Mouse (Mus musculus): ENCODE results near the gene Spo11.
A peak's percentile ranks its signal among the peaks of the same experiment; 100 is the strongest.

Spo11 gene

GRCm38 (mm10) chr2:172959006-172959768 lies 18.3 kb upstream of the Spo11 start:
- DNase-seq (ENCODE audit: low spot score) = no peak

GRCm38 (mm10) chr2:172960350-172960749 lies 17.1 kb upstream of the Spo11 start:
- DNase-seq (ENCODE audit: low spot score) = no peak

- no peak for DNase-seq (ENCODE audit: low spot score)
Measured at GRCm38 (mm10) chr2:172961211-172961610, 16.3 kb upstream of the Spo11 start.

- no peak for DNase-seq (ENCODE audit: low spot score)
Measured at GRCm38 (mm10) chr2:172965249-172965648, 12.3 kb upstream of the Spo11 start.

DNA sequence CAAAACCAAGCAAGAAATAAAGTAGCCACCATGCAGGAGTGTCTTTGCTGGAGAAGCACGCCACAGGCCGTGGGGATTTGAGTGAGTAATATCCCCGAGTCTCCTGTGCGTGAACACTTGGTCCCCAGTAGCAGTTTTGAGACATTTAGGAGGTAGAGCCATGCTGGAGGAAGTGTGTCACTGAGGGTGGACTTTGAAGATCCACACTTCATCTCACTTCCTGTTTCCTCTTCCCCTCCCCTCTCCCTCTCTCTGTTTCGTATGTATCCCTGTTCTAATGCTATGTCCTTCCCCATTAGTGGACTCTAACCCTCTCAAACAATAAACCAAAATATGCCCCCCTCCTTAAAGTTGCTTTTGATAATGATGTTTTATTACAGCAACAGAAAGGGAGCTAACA lies 11.0 kb upstream of the Spo11 start:
- no peak for DNase-seq (ENCODE audit: low spot score)

- DNase-seq (ENCODE audit: low spot score) = no peak
Measured at GRCm38 (mm10) chr2:172971865-172972264, 5.6 kb upstream of the Spo11 start.

- DNase-seq (ENCODE audit: low spot score) = no peak
Measured at GRCm38 (mm10) chr2:172973806-172974565, 3.5 kb upstream of the Spo11 start.

DNA sequence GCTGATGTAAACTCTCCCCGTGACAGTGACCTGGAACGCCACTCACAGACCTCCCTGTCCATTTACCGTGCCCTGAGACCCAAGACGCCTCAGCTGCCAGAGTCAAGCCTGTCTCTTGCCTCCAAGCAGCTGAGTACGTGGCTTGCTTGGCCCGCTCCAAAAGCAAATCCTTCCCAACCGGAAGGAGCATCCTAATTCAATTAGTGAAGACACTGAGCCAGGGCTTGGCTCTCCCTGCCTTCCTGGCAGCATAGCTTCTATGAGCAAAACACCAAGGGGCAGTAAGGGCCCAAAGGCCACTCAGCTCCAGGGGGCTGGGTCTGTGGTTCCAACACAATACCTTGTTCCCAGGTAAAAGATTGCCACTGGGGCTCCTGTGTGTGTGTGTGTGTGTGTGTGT lies 2.8 kb upstream of the Spo11 start:
- no peak for DNase-seq (ENCODE audit: low spot score)

- no peak for DNase-seq (ENCODE audit: low spot score)
Measured at GRCm38 (mm10) chr2:172975159-172975558, 2.3 kb upstream of the Spo11 start.

DNA sequence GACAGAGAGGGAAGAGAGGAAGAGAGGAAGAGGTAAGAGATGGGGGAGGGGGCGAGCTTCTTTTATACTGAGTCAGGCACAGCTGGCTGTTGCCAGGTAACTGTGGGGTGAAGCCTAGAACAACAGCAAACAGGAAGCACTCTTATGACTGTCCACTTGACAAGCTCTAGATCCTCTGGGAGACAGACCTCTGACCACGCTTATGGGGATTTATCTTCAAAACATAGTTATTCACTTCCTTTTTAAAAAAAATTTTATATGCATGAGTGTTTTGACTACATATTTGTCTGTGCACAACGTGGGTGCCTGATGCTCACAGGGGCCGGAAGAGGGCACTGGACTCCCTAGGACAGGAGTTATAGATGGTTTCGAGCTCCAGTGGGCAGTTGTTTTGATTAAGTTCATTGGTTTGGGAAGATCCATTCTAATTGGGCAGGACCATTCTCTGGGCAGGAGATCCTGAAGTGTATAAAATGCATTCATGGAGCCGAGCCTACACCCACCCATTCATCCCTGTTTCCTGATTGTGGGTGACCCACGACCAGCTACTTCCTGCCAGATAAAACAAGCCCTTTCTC lies 750 bp upstream of the Spo11 start:
- no peak for DNase-seq (ENCODE audit: low spot score)

- no peak for DNase-seq (ENCODE audit: low spot score)
Measured at GRCm38 (mm10) chr2:172978131-172978633, 682 bp downstream of the Spo11 start.

GRCm38 (mm10) chr2:172979666-172980345 lies 2.3 kb downstream of the Spo11 start:
- DNase-seq (ENCODE audit: low spot score) = no peak

GRCm38 (mm10) chr2:172982776-172983561 lies 5.5 kb downstream of the Spo11 start:
- no peak for DNase-seq (ENCODE audit: low spot score)

DNA sequence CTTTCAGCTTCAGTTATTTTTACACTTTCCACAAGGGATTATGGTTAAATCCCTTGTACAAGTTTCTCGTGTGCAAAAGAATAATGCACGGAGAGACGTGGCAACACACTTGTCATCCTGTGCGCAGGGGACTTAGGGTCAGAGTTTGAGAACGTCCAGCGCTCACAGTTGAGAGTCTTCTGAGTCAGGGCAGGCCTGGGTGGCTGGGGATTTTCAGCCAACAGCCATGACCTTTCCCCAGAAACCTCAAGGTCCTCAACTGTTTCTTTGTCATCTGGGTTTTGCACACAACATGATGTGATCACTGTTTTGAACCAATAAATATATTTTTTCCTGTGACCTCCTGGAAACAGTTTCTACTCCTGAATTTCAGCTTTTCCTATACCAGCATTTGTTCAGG lies 12.7 kb downstream of the Spo11 start:
- no peak for DNase-seq (ENCODE audit: low spot score)

DNA sequence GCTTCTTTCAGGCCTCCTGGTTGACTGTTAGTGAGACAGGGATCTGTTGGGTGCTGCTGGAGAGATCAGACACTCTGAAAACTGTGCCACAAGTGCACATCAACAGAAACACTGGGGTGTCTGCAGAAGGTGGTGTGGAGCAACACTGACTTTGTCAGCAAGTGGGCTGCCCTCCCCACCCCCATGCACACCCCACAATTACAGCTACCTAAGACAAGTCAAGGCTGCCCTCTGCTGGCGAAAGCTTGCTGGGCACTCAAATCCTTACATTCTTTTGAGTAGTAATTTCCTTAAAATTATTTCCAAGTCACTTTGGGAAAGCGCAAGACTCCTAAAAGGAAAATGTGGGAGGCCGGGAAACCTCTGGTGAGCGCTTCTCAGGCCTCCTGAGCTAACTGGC lies 18.7 kb downstream of the Spo11 start:
- peak; percentile 86 for DNase-seq (ENCODE audit: low spot score)

DNA sequence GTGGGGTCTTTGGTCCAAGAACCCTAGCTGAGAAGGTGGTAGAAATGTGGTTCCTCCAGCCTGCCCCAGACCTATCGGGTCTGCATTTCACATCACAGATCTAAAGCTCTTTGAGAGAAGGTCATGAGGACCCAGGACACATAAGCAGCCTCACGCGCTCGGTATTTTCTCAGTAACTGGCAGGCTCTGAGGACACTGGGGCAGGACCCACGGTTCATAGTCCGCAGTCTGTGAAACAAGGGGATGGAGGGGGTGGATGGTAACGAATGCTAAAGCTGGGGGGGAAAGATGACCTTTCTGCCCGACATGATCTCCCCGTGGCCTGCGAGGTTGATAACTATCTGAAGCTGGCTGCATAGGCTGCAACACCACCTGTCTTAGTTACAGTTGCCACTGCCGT lies 20.2 kb downstream of the Spo11 start:
- no peak for DNase-seq (ENCODE audit: low spot score)

DNA sequence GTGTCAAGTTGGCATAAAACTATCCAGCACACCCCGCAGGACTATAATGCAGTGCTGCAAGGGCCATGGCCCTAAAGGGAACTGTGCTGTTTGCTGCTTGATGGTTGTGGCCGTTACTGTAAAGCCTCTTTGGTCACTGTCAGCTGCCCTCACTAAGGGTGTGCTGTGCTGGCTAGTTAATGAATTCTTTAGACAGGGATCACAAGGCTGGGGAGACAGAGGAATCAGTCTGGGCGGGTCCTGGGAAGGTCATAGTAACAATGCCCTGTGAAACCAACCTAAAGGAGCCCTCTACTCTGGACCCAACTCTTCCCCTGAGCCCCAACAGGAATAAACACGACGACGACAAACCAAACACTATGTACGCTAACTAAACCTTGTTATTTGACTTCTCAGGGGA lies 21.0 kb downstream of the Spo11 start:
- DNase-seq (ENCODE audit: low spot score) = no peak

GRCm38 (mm10) chr2:172999630-173000284 lies 22.3 kb downstream of the Spo11 start, which contains the start of gene Rae1:
Rae1 (plus strand) TSS chr2:173000117.
- DNase-seq (ENCODE audit: low spot score) = peak; percentile 99

DNA sequence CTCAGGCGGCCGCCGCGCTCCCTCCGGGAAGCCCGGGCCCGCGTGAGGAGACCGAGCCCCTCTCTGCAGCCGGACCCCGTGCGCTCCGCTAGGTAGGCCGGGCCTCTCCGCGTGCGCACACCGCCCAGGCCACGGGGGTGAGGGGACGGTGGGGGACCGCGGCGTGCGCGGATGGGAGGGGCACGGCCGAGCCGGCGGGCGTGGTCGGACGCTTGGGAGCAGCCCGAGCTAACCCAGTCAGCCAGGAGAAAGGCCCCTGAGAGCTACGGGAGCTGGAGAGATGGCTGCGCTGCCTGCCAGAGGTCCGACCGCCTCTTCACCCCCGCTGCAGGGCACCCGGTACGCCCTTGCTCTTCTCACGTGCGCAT lies 22.8 kb downstream of the Spo11 start:
- no peak for DNase-seq (ENCODE audit: low spot score)

DNA sequence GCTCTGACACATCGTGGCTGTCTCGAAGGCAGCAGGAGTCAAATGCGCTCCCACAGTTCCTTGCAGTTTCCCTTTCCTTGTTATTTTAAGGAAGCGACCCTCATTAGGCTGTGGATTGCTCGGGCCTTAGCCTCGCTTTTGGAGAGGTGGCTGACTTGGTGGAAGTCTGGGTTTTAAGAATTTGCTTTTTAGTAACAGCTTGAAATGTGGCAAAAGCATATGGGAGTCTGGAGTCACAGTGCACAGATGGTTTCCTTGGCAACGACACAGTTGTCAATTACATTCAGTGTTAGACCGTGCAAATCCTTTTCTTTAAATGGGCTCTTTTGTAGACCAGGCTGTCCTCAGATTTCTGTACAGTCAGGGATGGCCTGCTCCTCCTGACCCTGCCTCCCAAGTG lies 23.4 kb downstream of the Spo11 start:
- DNase-seq (ENCODE audit: low spot score) = peak; percentile 66

GRCm38 (mm10) chr2:173003737-173004136 lies 26.2 kb downstream of the Spo11 start:
- DNase-seq (ENCODE audit: low spot score) = no peak
